Mouse (Mus musculus) lung, adult 2 months (tissue): Measurements from ENCODE around the gene Ccdc27. TPM values are rescaled to one million over a fixed set of nuclear protein-coding genes. Genes with fewer than 3 reads are reported as not detected.

Source experiments
- DNase-seq: peaks from one replicate; pipeline ENCODE4 v3.0.0; 2022
- H3K4me1 ChIP-seq: fragments of 200-500 bp; 2 replicates; pipeline ENCODE4 v1.6.1; 2011; ENCODE audit warnings: low read length; ENCODE audit not compliant: control insufficient read depth, insufficient read depth
- H3K4me3 ChIP-seq: fragments of 200-500 bp; replicated peaks from 2 replicates; pipeline ENCODE3; 2011; ENCODE audit warnings: low read depth, mild to moderate bottlenecking, control low read depth, low read length; ENCODE audit errors: extremely low read depth
- CTCF ChIP-seq: fragments of 200-500 bp; IDR thresholded peaks from 2 replicates; pipeline ENCODE4 v1.5.1; 2011; ENCODE audit warnings: mild to moderate bottlenecking, low read length, control low read depth; ENCODE audit not compliant: insufficient read depth
- POLR2A ChIP-seq: fragments of 200-500 bp; IDR thresholded peaks from 2 replicates; pipeline ENCODE4 v1.6.1; 2011; ENCODE audit warnings: low read depth, mild to moderate bottlenecking, control low read depth, low read length, borderline replicate concordance; ENCODE audit errors: extremely low read depth
- WGBS: fragments of 180-500 bp; shearing (Covaris S2); methylation state at CpG from one replicate; pipeline ENCODE4 v1.1.7; 2018; 5-methylcytosine and 5-hydroxymethylcytosine counted together
- polyA plus RNA-seq: library from polyadenylated mRNA; depleted of rRNA; stranded (reverse); fragments of >200 nt; gene quantifications from 2 replicates; pipeline ENCODE4 v1.2.3, GENCODE M21; 2012; rRNA removed

The Ccdc27 gene
- polyA plus RNA-seq, 1 experiment = not detected

- TF ChIP-seq CTCF (no peak), POLR2A (no peak)
- H3K4me3 ChIP-seq = no peak overlapping the region
- no peak for DNase-seq
- WGBS = 73% methylated on average over 10 of the region's 10 CpGs
- peaks cover 2% of the 10 kb centered on the region; the same call in 1 of the 2 replicates for H3K4me1 ChIP-seq
These were observed 63.2 kb downstream of the Ccdc27 start for GRCm38 (mm10) chr4:153979243-153979642.

Other genes with a start within 250 kb of the Ccdc27 start
- gene A430005L14Rik, start 85.4 kb downstream of the Ccdc27 start, polyA plus RNA-seq = 25.2 and 29.3 TPM in 2 replicates
- gene Dffb, start 67.6 kb downstream of the Ccdc27 start, polyA plus RNA-seq = 11.8 and 14.3 TPM in 2 replicates
- gene Cep104, start 67.5 kb downstream of the Ccdc27 start, polyA plus RNA-seq = 19.1 and 20.8 TPM in 2 replicates
- gene Lrrc47, start 30.9 kb downstream of the Ccdc27 start, polyA plus RNA-seq = 55.5 and 57.4 TPM in 2 replicates
- 102 and 121 TPM in 2 replicates for gene Smim1, start 16.4 kb downstream of the Ccdc27 start, polyA plus RNA-seq
- 9.9 and 10.0 TPM in 2 replicates for gene Trp73, start 97.5 kb upstream of the Ccdc27 start, polyA plus RNA-seq
- gene Wrap73, start 99.7 kb upstream of the Ccdc27 start, polyA plus RNA-seq = 20.2 and 20.3 TPM in 2 replicates
- gene Tprgl, start 118.0 kb upstream of the Ccdc27 start, polyA plus RNA-seq = 223 and 276 TPM in 2 replicates
- gene Megf6, start 128.1 kb upstream of the Ccdc27 start, polyA plus RNA-seq = 68.6 and 83.1 TPM in 2 replicates